Mouse (Mus musculus) liver, embryonic 16.5 days (tissue): ENCODE data around the gene Zwint. TPM values are rescaled to one million over a fixed set of nuclear protein-coding genes. Genes with fewer than 3 reads are reported as not detected.

Experiments used
- ATAC-seq: fragments of 200-750 bp; cut with Nextera tagmentation; 2 replicates; pipeline ENCODE4 v1.8.0; 2017; ENCODE audit warnings: low read depth, mild to moderate bottlenecking, moderate number of reproducible peaks, moderate library complexity
- H3K27ac ChIP-seq: fragments of 300-500 bp; sonication (generic); 2 replicates; pipeline ENCODE4 v1.5.1; 2014; ENCODE audit warnings: mild to moderate bottlenecking, low read length
- H3K27me3 ChIP-seq: fragments of 300-500 bp; sonication (generic); 2 replicates; pipeline ENCODE4 v1.6.1; 2014; ENCODE audit warnings: low read depth, low read length, mixed read lengths; ENCODE audit not compliant: control insufficient read depth, insufficient read depth
- H3K36me3 ChIP-seq: fragments of 300-500 bp; sonication (generic); 2 replicates; pipeline ENCODE4 v1.6.1; 2014; ENCODE audit warnings: mild to moderate bottlenecking; ENCODE audit not compliant: control insufficient read depth, insufficient read depth
- H3K4me1 ChIP-seq: fragments of 300-500 bp; sonication (generic); 2 replicates; pipeline ENCODE4 v1.6.1; 2014; ENCODE audit warnings: low read depth, low read length, mixed read lengths; ENCODE audit not compliant: control insufficient read depth
- H3K4me2 ChIP-seq: fragments of 300-500 bp; sonication (generic); 2 replicates; pipeline ENCODE4 v1.6.1; 2014; ENCODE audit warnings: low read depth, low read length, mixed read lengths
- H3K4me3 ChIP-seq: fragments of 300-500 bp; sonication (generic); 2 replicates; pipeline ENCODE4 v1.5.1; 2014; ENCODE audit warnings: low read depth, mild to moderate bottlenecking, low read length
- H3K9ac ChIP-seq: fragments of 300-500 bp; sonication (generic); 2 replicates; pipeline ENCODE4 v1.6.1; 2014; ENCODE audit warnings: low read depth, low read length
- H3K9me3 ChIP-seq: fragments of 300-500 bp; sonication (generic); replicated peaks from 2 replicates; pipeline ENCODE4 v1.6.1; 2016; ENCODE audit warnings: low read length; ENCODE audit not compliant: control insufficient read depth
- WGBS: fragments of 180-500 bp; shearing (Covaris S2); extraction: QIAGEN DNeasy Blood & Tissue Kit; methylation state at CpG from one replicate; pipeline ENCODE4 v1.1.7; 2014; ENCODE audit not compliant: insufficient replicate concordance; 5-methylcytosine and 5-hydroxymethylcytosine counted together
- polyA plus RNA-seq: library from polyadenylated mRNA; unstranded; fragments of >200 nt; fragmentation: Nextera tagmentation; extraction: Ambion mirVana; gene quantifications from 2 replicates; pipeline ENCODE4 v1.2.1, GENCODE M21; 2015

Gene Zwint
- polyA plus RNA-seq, 1 experiment from 2014 or later, result 129 TPM

DNA sequence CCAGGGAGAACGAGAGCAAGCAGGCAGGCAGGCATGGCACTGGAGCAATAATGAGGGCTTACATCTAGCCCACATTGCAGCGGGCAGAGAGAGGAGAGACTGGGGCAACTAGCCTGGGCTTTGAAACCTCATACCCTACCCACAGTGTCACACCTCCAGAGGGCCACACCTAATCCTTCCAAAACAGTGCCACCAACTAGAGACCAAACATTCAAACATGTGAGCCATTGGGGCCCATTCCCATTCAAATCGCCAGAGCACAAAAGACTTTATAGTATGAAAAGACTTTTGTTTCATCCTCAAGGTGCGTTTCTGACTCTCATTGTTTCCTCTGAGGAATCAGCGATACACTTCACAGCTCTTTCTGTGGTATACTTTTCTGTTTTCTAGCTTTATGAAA, 4.6 kb downstream of the Zwint start:
- Histone ChIP-seq H3K4me2 (no peak overlapping the region), H3K4me1 (peaks cover 9% of the 10 kb centered on the region), H3K9ac (no peak overlapping the region), H3K9me3 (no peaks in the 10 kb centered on the region), H3K4me3 (no peak overlapping the region), H3K36me3 (peaks cover 49% of the 10 kb centered on the region), H3K27ac (no peak overlapping the region), H3K27me3 (no peaks in the 10 kb centered on the region)
- ATAC-seq, result no peak
- 86% methylated on average over 5 of the region's 5 CpGs for WGBS

DNA sequence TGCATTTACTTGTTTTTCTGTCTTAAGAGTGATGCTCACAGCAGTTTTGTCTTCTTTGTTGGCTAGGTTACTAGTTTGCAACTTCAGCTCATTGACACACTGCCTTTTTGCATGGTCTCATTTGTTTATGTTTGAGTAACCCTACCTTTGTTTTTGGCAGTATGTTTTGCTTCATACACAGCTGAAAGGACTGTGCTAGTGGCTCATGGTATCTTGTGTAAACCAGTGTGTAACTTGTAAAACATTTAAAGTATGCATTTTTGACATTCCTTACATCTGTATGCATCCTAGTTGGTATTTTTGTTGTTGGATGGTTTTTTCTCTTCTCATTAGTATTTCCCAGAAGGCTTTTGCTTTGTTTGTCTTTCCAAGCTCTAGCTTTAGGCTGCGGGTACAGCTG, 5.7 kb downstream of the Zwint start:
- H3K4me2 ChIP-seq, result no peak overlapping the region
- H3K9ac ChIP-seq, result no peak overlapping the region
- peaks cover 49% of the 10 kb centered on the region for H3K36me3 ChIP-seq
- no peaks in the 10 kb centered on the region for H3K27me3 ChIP-seq
- no peak overlapping the region for H3K4me3 ChIP-seq
- no peaks in the 10 kb centered on the region for H3K9me3 ChIP-seq
- 81% methylated on average over 1 of the region's 1 CpGs for WGBS
- no peak overlapping the region for H3K27ac ChIP-seq
- ATAC-seq, result no peak
- peaks cover 7% of the 10 kb centered on the region for H3K4me1 ChIP-seq

DNA sequence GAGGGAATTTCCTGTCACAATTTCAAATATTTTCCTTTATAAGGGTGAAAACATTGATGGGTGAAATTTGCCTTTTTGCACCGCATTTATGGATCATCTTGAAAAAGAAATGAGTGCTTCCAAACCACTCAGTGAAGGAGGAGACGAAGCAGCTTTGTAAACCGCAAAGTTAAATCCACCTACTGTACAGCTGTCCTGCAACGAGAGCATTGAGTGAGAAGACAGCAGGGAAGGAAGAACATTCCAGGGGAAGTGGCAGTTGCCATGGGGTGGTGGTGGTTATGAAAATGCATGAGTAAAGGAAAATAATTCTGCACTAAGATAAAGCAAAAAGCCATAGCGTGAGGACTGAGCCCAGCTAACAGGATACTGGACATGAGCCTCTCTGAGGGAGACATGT, 13.2 kb downstream of the Zwint start:
- Histone ChIP-seq H3K36me3 (peaks cover 5% of the 10 kb centered on the region), H3K27ac (no peak overlapping the region), H3K4me3 (no peak overlapping the region), H3K9me3 (no peaks in the 10 kb centered on the region), H3K4me2 (no peak overlapping the region), H3K9ac (no peak overlapping the region), H3K4me1 (peaks cover 13% of the 10 kb centered on the region), H3K27me3 (no peaks in the 10 kb centered on the region)
- no peak for ATAC-seq
- WGBS, result 71% methylated on average over 5 of the region's 5 CpGs

DNA sequence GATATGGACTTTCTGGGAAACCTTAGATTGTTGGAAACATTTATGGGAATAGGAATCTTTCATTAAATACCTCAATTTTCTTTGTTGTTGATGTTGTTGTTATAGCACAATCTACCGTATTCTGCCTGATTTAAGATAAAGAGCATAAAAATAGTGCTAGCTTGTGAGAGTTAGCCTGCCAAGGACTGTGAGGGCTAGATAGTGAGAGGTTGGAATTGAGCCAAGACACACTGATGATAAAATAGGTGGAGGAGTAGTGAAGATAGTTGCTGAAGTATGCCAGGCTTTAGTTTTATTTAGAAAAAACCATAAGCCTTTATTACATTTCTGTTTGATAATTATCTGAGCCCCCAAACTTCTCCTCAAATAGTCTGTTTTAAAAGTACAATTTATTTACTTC, 14.4 kb downstream of the Zwint start:
- Histone ChIP-seq H3K4me1 (peaks cover 13% of the 10 kb centered on the region), H3K9me3 (no peaks in the 10 kb centered on the region), H3K9ac (no peak overlapping the region), H3K36me3 (peaks cover 5% of the 10 kb centered on the region), H3K27me3 (no peaks in the 10 kb centered on the region), H3K4me3 (no peak overlapping the region), H3K27ac (peak overlapping the region; percentile 76), H3K4me2 (peak overlapping the region; percentile 27)
- peak; percentile 93 for ATAC-seq
- WGBS, result 24% methylated on average over 1 of the region's 1 CpGs

DNA sequence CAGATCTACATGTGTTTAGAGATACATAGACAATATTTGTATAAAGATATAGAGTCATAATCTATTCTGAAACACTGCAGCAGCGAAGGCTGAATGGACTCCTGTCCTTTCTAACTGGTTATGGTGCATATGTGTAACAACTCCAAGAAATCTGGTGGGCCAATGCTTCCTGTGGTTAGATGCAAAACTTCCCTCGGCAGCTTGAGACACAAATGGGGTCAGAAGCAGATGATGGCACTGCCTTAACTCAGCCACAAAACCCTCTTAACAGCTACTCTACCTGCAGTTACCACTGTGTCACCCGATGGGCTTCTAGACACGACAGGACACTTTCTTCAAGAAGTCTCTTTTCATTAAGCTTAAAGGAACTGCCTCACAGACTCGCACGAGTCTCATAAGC, 21.3 kb downstream of the Zwint start:
- peak; percentile 6; the same call in 1 of the 2 replicates for ATAC-seq
- Histone ChIP-seq H3K4me1 (peaks cover 9% of the 10 kb centered on the region), H3K9me3 (no peaks in the 10 kb centered on the region), H3K27ac (no peak overlapping the region), H3K36me3 (peaks cover 6% of the 10 kb centered on the region), H3K27me3 (no peaks in the 10 kb centered on the region), H3K9ac (no peak overlapping the region), H3K4me2 (no peak overlapping the region), H3K4me3 (no peak overlapping the region)
- 34% methylated on average over 6 of the region's 6 CpGs for WGBS

DNA sequence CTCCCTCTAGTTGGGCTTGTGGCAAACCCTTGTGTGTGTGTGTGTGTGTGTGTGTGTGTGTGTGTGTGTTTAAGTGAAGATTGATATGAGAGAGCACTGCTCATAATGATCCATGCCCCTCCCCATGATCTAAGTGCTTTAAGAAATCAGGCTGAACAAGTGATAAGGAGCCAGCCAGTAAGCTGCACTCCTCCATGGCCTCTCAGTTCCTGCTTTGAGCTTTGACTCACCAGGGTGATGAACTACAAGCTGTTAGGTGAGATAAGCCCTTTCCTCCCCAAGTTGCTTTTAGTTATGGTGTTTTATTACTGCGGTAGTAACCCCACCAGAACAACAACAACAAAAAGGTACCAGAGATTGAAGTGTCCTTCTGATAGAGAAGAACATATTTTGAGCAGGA, 21.9 kb downstream of the Zwint start:
- ATAC-seq, result peak; percentile 94
- WGBS, result 14% methylated on average over 1 of the region's 1 CpGs
- H3K9me3 ChIP-seq, result no peaks in the 10 kb centered on the region
- no peak overlapping the region for H3K9ac ChIP-seq
- H3K4me1 ChIP-seq, result peaks cover 9% of the 10 kb centered on the region
- no peaks in the 10 kb centered on the region for H3K27me3 ChIP-seq
- peaks cover 6% of the 10 kb centered on the region for H3K36me3 ChIP-seq
- no peak overlapping the region for H3K4me3 ChIP-seq
- H3K27ac ChIP-seq, result no peak overlapping the region; the same call in 1 of the 2 replicates
- H3K4me2 ChIP-seq, result peak overlapping the region; percentile 14; the same call in 1 of the 2 replicates

DNA sequence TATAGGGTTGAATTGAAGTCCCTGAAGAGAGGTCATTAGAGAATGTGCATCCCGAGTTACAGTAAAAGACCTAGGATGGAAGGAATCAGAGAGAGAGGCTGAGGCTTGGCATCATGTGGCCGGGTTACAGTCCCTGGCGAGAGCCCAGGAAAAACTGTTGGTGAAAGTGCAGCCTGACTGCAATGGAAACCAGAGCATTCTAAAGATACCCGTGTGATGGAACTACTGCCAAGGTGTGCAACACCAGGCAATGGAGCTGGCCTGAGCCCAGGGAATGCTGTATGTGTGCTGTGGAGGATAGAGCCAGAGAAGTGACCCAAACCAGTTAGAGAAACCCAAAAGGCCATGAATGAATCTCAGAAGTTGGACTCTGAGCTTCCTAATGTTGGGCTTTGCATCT, 24.4 kb downstream of the Zwint start:
- no peak overlapping the region for H3K4me3 ChIP-seq

DNA sequence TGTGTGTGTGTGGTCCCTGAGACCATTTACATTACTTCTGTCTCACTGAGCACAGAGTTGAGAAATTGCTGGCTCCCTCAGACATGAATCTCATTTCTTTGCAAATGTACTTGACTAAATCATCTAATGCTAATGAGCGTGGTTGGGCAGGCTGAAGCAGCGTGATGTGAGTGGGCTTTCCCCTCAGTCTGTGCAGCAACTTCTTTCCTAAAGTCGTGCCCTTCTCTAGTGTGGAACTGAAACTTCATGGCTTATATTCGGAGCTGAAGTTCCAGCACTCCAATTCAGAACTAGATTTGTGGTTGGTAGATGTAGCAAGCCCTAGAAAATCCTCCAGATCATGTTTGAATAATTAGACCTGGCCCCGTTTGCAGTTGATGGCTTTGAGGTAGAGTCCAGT, 46.4 kb downstream of the Zwint start:
- H3K9me3 ChIP-seq, result no peaks in the 10 kb centered on the region
- no peaks in the 10 kb centered on the region for H3K27me3 ChIP-seq
- H3K4me2 ChIP-seq, result no peak overlapping the region
- no peak overlapping the region for H3K9ac ChIP-seq
- no peak overlapping the region for H3K4me3 ChIP-seq
- WGBS, result 64% methylated on average over 5 of the region's 5 CpGs
- no peaks in the 10 kb centered on the region for H3K36me3 ChIP-seq
- no peak overlapping the region for H3K27ac ChIP-seq
- no peak for ATAC-seq
- H3K4me1 ChIP-seq, result no peaks in the 10 kb centered on the region

More for the DNA sequence above, 24.4 kb downstream of the Zwint start:
- Histone ChIP-seq H3K4me2 (no peak overlapping the region), H3K9me3 (no peaks in the 10 kb centered on the region), H3K27ac (no peak overlapping the region), H3K36me3 (peaks cover 3% of the 10 kb centered on the region), H3K27me3 (no peaks in the 10 kb centered on the region), H3K4me1 (peaks cover 9% of the 10 kb centered on the region), H3K9ac (no peak overlapping the region)
- 72% methylated on average over 4 of the region's 4 CpGs for WGBS
- ATAC-seq, result no peak

DNA sequence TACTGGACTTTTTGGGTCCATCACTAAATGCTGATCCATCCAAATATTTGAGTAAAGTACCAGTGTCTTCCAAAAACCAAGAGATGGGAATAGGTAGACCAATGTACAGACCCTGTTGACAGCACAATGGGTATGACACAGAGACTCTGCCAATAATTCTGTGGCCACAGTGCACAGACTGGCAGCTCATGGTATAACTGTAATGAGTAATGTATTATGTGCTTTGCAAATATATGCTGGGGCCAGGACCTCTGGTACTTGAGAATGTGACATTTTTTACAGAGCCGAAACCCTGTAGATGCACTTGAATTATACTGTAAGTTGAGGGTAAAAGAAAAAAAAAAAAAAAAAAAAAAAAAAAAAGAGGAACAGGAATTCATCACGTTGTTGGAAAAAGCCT, 59.1 kb downstream of the Zwint start:
- H3K9me3 ChIP-seq, result no peaks in the 10 kb centered on the region
- H3K27me3 ChIP-seq, result no peaks in the 10 kb centered on the region
- ATAC-seq, result no peak
- H3K4me1 ChIP-seq, result no peaks in the 10 kb centered on the region
- H3K36me3 ChIP-seq, result no peaks in the 10 kb centered on the region
- 50% methylated on average over 2 of the region's 2 CpGs for WGBS
- no peak overlapping the region for H3K9ac ChIP-seq
- H3K4me2 ChIP-seq, result no peak overlapping the region
- H3K27ac ChIP-seq, result no peak overlapping the region
- H3K4me3 ChIP-seq, result no peak overlapping the region
